Mouse (Mus musculus): ENCODE data around the gene Agr2. TPM values are rescaled to one million over a fixed set of nuclear protein-coding genes. Genes with fewer than 3 reads are reported as not detected.

Gene Agr2
- polyA plus RNA-seq (2015; fragmentation: Nextera tagmentation; extraction: Ambion mirVana) = 0.26 TPM in 1 of 2 replicates, not detected in the other

DNA sequence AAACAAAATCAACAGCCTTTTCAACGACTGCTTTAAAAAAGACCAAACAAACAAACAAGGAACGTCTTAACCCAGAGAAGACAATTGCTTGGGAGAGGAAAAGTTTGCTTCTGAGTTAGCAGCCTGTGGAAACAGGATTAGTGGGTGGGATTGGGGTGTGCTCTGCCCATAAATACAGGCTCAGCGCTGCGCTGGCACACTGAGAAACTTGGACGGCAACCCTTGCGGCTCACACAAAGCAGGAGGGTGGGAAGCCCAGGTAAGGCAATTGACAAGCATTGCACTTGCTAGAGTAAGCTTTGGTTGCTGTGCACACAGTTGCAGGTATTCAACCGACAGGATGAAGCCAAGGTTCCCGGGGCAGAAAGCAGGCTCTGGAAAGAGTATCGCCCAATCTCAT, at the start of gene Agr2:
Agr2 (plus strand) TSS at position 197 of the 400 bp plus-strand sequence.

DNA sequence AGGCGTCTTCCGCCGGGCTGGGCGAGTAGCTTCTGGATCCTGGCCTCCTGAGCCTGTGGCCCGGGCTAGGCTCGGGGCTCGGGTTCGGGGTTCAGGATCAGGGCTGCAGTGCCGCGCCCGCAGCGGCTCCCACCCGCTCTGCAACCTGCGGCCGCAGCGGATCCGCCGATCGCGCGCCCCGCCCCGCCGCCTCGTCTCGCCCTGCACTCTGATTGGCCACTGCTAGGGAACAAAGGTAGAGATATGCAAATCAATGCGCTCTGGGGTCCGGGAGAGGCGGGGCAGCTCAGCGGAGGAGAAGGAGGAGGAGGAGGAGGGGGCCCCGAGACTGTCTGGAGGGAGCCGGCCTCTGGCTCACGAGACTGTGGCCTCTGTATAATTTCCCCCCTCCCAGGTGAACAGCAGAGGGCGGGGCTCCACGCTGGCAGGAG, 49.7 kb downstream of the Agr2 start, which contains the start of gene Tspan13:
Tspan13 (minus strand) TSS at position 153 of the 431 bp plus-strand sequence.

Other genes with a start within 250 kb of the Agr2 start
- 0.63 and 1.2 TPM in 2 replicates for gene Agr3, start 67.3 kb upstream of the Agr2 start, polyA plus RNA-seq (2015; fragmentation: Nextera tagmentation; extraction: Ambion mirVana)
- gene Tspan13, start 49.6 kb downstream of the Agr2 start, polyA plus RNA-seq (2015; fragmentation: Nextera tagmentation; extraction: Ambion mirVana) = 407 and 412 TPM in 2 replicates
- 78.5 and 79.3 TPM in 2 replicates for gene Ankmy2, start 164.2 kb downstream of the Agr2 start, polyA plus RNA-seq (2015; fragmentation: Nextera tagmentation; extraction: Ambion mirVana)
- 243 and 256 TPM in 2 replicates for gene Bzw2, start 165.2 kb downstream of the Agr2 start, polyA plus RNA-seq (2015; fragmentation: Nextera tagmentation; extraction: Ambion mirVana)

Data from neural tube, postnatal 0 days (tissue).